13 mouse cellular contexts compared by ENCODE assay signal in genomic region chr16:43557385-43557784, GRCm38 (mm10).
DNase-seq lines count a peak whose midpoint lies in the region; ATAC-seq lines count a peak whose summit lies in the region.
"Had no signal": no experiment of that assay in that cellular context is flagged by ENCODE, and none has a peak within 500 bp of the region (broad histone marks: within the 10 kb centered on the region; RNA-seq: fewer than 3 reads in every experiment).

No protein-coding gene starts in this region.

- H3K9me3 ChIP-seq in heart, embryonic 11.5 days (replicated peaks; ENCODE audit: control insufficient read depth, low read length), result no peaks in the 10 kb centered on the region
- no peaks in the 10 kb centered on the region for H3K9me3 ChIP-seq in forebrain, embryonic 16.5 days (ENCODE audit: control insufficient read depth, low read length)
- no peaks in the 10 kb centered on the region for H3K9me3 ChIP-seq in midbrain, embryonic 14.5 days (ENCODE audit: control insufficient read depth, low read length)
- H3K9me3 ChIP-seq: embryonic facial prominence, embryonic 15.5 days had no signal

- peak overlapping the region; percentile 12; the same call in 1 of the 2 replicates for H3K27ac ChIP-seq in heart, embryonic 11.5 days (ENCODE audit: low read depth, low read length)
- H3K27ac ChIP-seq in forebrain, embryonic 16.5 days (ENCODE audit: low read length), result peak overlapping the region; percentile 75
- peak overlapping the region; percentile 21; the same call in 1 of the 2 replicates for H3K27ac ChIP-seq in midbrain, embryonic 14.5 days (replicated peaks; ENCODE audit: low read depth, low read length)
- H3K27ac ChIP-seq: embryonic facial prominence, embryonic 15.5 days had no signal

- no peaks in the 10 kb centered on the region for H3K36me3 ChIP-seq in heart, embryonic 11.5 days (ENCODE audit: control insufficient read depth, insufficient read depth, low read length)
- H3K36me3 ChIP-seq in forebrain, embryonic 16.5 days (ENCODE audit: control insufficient read depth, insufficient read depth), result no peaks in the 10 kb centered on the region
- no peaks in the 10 kb centered on the region for H3K36me3 ChIP-seq in midbrain, embryonic 14.5 days (ENCODE audit: control insufficient read depth, insufficient read depth, low read length)
- H3K36me3 ChIP-seq: embryonic facial prominence, embryonic 15.5 days had no signal

- ATAC-seq in heart, embryonic 11.5 days (replicated peaks; ENCODE audit: insufficient number of reproducible peaks, low FRiP score, low TSS enrichment), result no peak
- no peak for ATAC-seq in forebrain, embryonic 16.5 days
- ATAC-seq in midbrain, embryonic 14.5 days (ENCODE audit: low FRiP score, low TSS enrichment), result no peak
- ATAC-seq in monocyte, adult 5-6 weeks (replicated peaks; ENCODE audit: insufficient number of reproducible peaks, low FRiP score, low TSS enrichment, poor library complexity, severe bottlenecking), result no peak

- no peak overlapping the region for H3K9ac ChIP-seq in heart, embryonic 11.5 days (ENCODE audit: low read depth, low read length)
- H3K9ac ChIP-seq in forebrain, embryonic 16.5 days (replicated peaks; ENCODE audit: low read depth, low read length), result no peak overlapping the region
- no peak overlapping the region for H3K9ac ChIP-seq in midbrain, embryonic 14.5 days (replicated peaks; ENCODE audit: low read length)
- H3K9ac ChIP-seq: embryonic facial prominence, embryonic 15.5 days had no signal

- 10% methylated on average over 5 of the region's 5 CpGs for WGBS in heart, embryonic 11.5 days (ENCODE audit: insufficient replicate concordance)
- 42% methylated on average over 5 of the region's 5 CpGs for WGBS in forebrain, embryonic 16.5 days
- 49% methylated on average over 5 of the region's 5 CpGs for whole genome bisulfite sequencing in midbrain, embryonic 14.5 days

- H3K27me3 ChIP-seq in heart, embryonic 11.5 days (ENCODE audit: control insufficient read depth, insufficient read depth, low read length), result no peaks in the 10 kb centered on the region
- H3K27me3 ChIP-seq in forebrain, embryonic 16.5 days (replicated peaks; ENCODE audit: control insufficient read depth, insufficient read depth, low read length), result no peaks in the 10 kb centered on the region
- no peaks in the 10 kb centered on the region for H3K27me3 ChIP-seq in midbrain, embryonic 14.5 days (ENCODE audit: control insufficient read depth, insufficient read depth, low read length)
- H3K27me3 ChIP-seq: CH12.LX; embryonic facial prominence, embryonic 15.5 days had no signal

- peak overlapping the region; percentile 34 for H3K4me2 ChIP-seq in heart, embryonic 11.5 days
- H3K4me2 ChIP-seq in forebrain, embryonic 16.5 days (ENCODE audit: low read length), result no peak overlapping the region
- no peak overlapping the region for H3K4me2 ChIP-seq in midbrain, embryonic 14.5 days (ENCODE audit: low read length)
- H3K4me2 ChIP-seq: embryonic facial prominence, embryonic 15.5 days had no signal

- no peak overlapping the region for H3K4me3 ChIP-seq in heart, embryonic 11.5 days (ENCODE audit: low read depth, low read length)
- H3K4me3 ChIP-seq in forebrain, embryonic 16.5 days (replicated peaks; ENCODE audit: low read length), result no peak overlapping the region
- H3K4me3 ChIP-seq in midbrain, embryonic 14.5 days (replicated peaks; ENCODE audit: low read depth, low read length), result no peak overlapping the region
- H3K4me3 ChIP-seq: embryonic facial prominence, embryonic 15.5 days had no signal

- no peak for DNase-seq in heart, adult 8-10 months (ENCODE audit: low spot score)
- DNase-seq in brain, adult 2 months (ENCODE audit: low read depth, low spot score), result peak; percentile 69
- DNase-seq in midbrain, embryonic 14.5 days, result peak; percentile 42
- DNase-seq in retina, embryonic 14.5 days (ENCODE audit: low spot score), result no peak
- DNase-seq: adrenal gland, postnatal 36 days; kidney, adult 11 months; spleen, adult 18-20 months; thymus, adult 2 months had no signal

- H3K4me1 ChIP-seq in heart, embryonic 11.5 days (ENCODE audit: control insufficient read depth, insufficient read depth, low read length), result peaks cover 19% of the 10 kb centered on the region
- peaks cover 10% of the 10 kb centered on the region for H3K4me1 ChIP-seq in forebrain, embryonic 16.5 days (replicated peaks; ENCODE audit: control insufficient read depth, insufficient read depth, low read length)
- H3K4me1 ChIP-seq in midbrain, embryonic 14.5 days (ENCODE audit: control insufficient read depth, insufficient read depth, low read length), result 0 out of 2 replicates have a peak, but pooled peaks cover 4% of the 10 kb centered on the region
- H3K4me1 ChIP-seq: embryonic facial prominence, embryonic 15.5 days had no signal

Comparison
In these comparisons a context has a peak if more than half of its experiments do, and no peak if none do; other contexts are left out.
1. H3K27ac ChIP-seq: peak in every context shown above with its lines; median percentile 75 in forebrain, embryonic 16.5 days; 21 in midbrain, embryonic 14.5 days; 12 in heart, embryonic 11.5 days.
2. DNase-seq: peak in brain, adult 2 months (single experiment) and midbrain, embryonic 14.5 days (single experiment); none in heart, adult 8-10 months (single experiment) and retina, embryonic 14.5 days (single experiment).